Mouse (Mus musculus) embryonic facial prominence, embryonic 14.5 days (tissue): ENCODE data around the gene Apbb2. TPM values are rescaled to one million over a fixed set of nuclear protein-coding genes. Genes with fewer than 3 reads are reported as not detected.

Experiments used
- ATAC-seq: fragments of 200-750 bp; cut with Nextera tagmentation; 2 replicates; pipeline ENCODE4 v1.8.0; 2017; ENCODE audit warnings: low read depth, moderate number of reproducible peaks, moderate TSS enrichment
- DNase-seq: peaks from one replicate; pipeline ENCODE4 v3.0.0-alpha.2; 2015; ENCODE audit warnings: low spot score
- H3K27ac ChIP-seq: fragments of 300-500 bp; sonication (generic); replicated peaks from 2 replicates; pipeline ENCODE4 v1.5.1; 2014; ENCODE audit warnings: low read depth, mild to moderate bottlenecking, low read length, moderate library complexity
- H3K27me3 ChIP-seq: fragments of 300-500 bp; sonication (generic); replicated peaks from 2 replicates; pipeline ENCODE4 v1.6.1; 2014; ENCODE audit warnings: low read length; ENCODE audit not compliant: control insufficient read depth, insufficient read depth
- H3K36me3 ChIP-seq: fragments of 300-500 bp; sonication (generic); 2 replicates; pipeline ENCODE4 v1.6.1; 2014; ENCODE audit warnings: low read length, mixed read lengths; ENCODE audit not compliant: control insufficient read depth, insufficient read depth
- H3K4me1 ChIP-seq: fragments of 300-500 bp; sonication (generic); 2 replicates; pipeline ENCODE4 v1.6.1; 2014; ENCODE audit warnings: antibody characterized with exemption, low read length; ENCODE audit not compliant: control insufficient read depth, insufficient read depth
- H3K4me2 ChIP-seq: fragments of 300-500 bp; sonication (generic); 2 replicates; pipeline ENCODE4 v1.6.1; 2014; ENCODE audit warnings: low read depth, mild to moderate bottlenecking, low read length, moderate library complexity, mixed read lengths
- H3K4me3 ChIP-seq: fragments of 300-500 bp; sonication (generic); 2 replicates; pipeline ENCODE4 v1.5.1; 2014; ENCODE audit warnings: low read depth, mild to moderate bottlenecking, low read length
- H3K9ac ChIP-seq: fragments of 300-500 bp; sonication (generic); 2 replicates; pipeline ENCODE4 v1.6.1; 2014; ENCODE audit warnings: low read depth, mild to moderate bottlenecking, low read length, moderate library complexity, mixed read lengths
- H3K9me3 ChIP-seq: fragments of 300-500 bp; sonication (generic); 2 replicates; pipeline ENCODE4 v1.6.1; 2016; ENCODE audit warnings: low read length; ENCODE audit not compliant: control insufficient read depth
- WGBS: fragments of 180-500 bp; shearing (Covaris S2); extraction: QIAGEN DNeasy Blood & Tissue Kit; methylation state at CpG from one replicate; pipeline ENCODE4 v1.1.7; 2014; 5-methylcytosine and 5-hydroxymethylcytosine counted together
- polyA plus RNA-seq: library from polyadenylated mRNA; unstranded; fragments of >200 nt; fragmentation: Nextera tagmentation; extraction: Ambion mirVana; gene quantifications from 2 replicates; pipeline ENCODE4 v1.2.1, GENCODE M21; 2014

Apbb2 gene
- polyA plus RNA-seq, 1 experiment from 2014 or later = 39.8 TPM

DNA sequence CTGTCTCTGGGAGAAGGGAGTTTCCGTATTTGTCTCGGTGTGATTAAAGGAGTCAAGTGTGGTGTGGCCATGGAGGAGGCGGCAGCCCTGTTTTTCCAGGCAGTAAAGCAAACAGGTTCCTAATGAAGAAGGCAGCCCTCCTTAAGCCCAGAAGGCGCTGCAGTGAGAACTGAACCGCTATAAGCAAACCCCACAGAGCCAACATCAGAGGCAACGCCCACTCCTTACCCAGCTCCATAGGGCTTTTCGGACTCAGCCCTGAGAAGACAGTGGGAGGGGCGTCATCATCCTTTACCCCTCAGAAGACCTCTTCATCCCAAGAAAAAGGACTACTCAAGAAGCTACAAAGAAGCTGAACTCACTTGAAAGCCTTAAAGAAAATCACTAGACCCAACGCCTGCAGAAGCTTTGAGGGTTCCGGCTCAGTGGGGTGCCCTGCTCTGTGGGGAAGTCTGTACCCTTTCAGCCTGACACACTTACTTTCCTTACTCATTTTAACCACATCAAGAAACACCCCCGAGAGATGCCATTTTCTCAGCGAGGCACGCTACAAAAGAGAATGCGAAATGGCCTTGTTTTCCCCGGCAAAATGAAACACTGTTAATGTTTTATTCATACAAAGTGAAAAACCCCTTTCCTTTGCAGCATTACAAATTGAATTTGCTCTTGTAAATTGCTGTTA is 258.7 kb downstream of the Apbb2 start:
- Histone ChIP-seq H3K27me3 (no peaks in the 10 kb centered on the region), H3K36me3 (peaks cover 27% of the 10 kb centered on the region), H3K4me1 (peaks cover 16% of the 10 kb centered on the region), H3K27ac (peak overlapping the region; percentile 28; the same call in 1 of the 2 replicates), H3K9me3 (no peaks in the 10 kb centered on the region), H3K4me2 (no peak overlapping the region), H3K4me3 (no peak overlapping the region), H3K9ac (no peak overlapping the region)
- DNase-seq = no peak
- no peak for ATAC-seq
- WGBS = 59% methylated on average over 15 of the region's 15 CpGs

DNA sequence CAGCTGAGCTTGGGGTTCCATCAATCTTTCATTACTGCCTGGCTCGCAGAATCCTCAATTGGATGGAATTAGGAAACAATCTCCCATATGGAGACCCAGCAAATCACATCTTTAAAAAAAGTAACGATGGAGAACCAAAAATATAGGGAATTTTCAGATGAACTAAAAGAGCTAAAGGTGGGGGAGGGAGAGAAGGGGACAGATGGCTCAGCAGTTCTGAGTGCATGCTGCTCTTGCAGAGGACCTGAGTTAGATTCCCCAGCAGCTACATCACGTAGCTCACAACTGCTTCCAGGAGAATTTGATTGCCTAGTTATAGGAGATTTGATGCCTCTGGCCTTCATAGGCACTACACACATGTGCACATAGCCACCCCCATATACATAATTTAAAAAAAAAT is 263.4 kb downstream of the Apbb2 start:
- H3K27me3 ChIP-seq = no peaks in the 10 kb centered on the region
- peaks cover 4% of the 10 kb centered on the region; the same call in 1 of the 2 replicates for H3K4me1 ChIP-seq
- ATAC-seq (no peak), DNase-seq (no peak)
- no peaks in the 10 kb centered on the region for H3K36me3 ChIP-seq
- H3K4me3 ChIP-seq = no peak overlapping the region
- H3K9me3 ChIP-seq = no peaks in the 10 kb centered on the region
- no peak overlapping the region for H3K4me2 ChIP-seq
- H3K9ac ChIP-seq = no peak overlapping the region
- 79% methylated on average over 3 of the region's 3 CpGs for WGBS
- no peak overlapping the region for H3K27ac ChIP-seq

DNA sequence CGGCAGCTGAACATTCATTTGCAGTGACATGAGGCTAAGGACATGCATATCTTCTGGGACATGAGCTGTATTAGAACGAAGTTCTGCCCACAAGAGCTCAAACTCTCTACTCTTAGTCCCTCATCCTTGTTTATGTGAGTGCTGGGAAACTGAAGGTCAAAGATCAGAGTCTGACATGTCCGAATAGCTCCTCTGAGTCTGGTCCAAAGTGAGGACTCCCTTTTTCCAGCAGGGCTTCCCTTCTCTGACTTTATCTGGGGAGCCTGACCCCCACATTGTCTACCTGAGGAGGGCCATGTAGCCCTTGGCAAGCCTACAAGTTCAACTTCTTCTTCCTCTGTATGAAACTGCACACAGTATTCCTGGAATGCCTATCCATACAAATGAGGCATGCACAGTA is 264.7 kb downstream of the Apbb2 start:
- Histone ChIP-seq H3K4me2 (no peak overlapping the region), H3K4me3 (no peak overlapping the region), H3K9ac (no peak overlapping the region), H3K27me3 (no peaks in the 10 kb centered on the region), H3K36me3 (0 out of 2 replicates have a peak, but pooled peaks cover 5% of the 10 kb centered on the region), H3K27ac (no peak overlapping the region), H3K4me1 (no peaks in the 10 kb centered on the region), H3K9me3 (no peaks in the 10 kb centered on the region)
- 75% methylated on average over 3 of the region's 3 CpGs for WGBS
- no peak for DNase-seq
- ATAC-seq = no peak

DNA sequence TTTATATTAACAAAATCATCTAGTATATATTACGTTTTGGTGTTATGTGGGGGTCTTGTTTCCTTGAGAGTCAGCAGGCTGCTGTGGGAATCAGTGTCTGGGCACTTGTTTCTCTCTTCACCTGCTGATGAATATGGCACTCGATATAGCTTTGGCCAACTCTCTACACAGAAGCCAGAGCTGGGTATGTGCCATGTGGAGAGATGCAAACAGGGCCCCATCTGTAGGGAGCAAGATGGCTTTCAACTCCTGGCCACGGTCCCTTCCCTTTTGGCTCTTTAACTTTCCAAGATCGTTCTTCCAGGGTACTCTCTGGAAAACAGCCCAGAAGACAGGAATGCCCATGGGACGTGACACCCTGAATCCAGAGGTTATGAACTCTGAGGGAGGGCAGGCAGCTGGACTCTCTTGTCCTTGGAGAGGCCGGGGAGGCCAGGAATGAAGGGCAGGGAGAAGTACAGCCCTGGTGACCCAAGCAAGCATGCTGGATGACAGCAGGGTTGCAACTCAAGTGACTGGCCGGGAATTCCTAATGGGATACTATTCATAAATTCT is 266.7 kb downstream of the Apbb2 start:
- no peak overlapping the region for H3K4me3 ChIP-seq
- H3K4me2 ChIP-seq = no peak overlapping the region
- no peak overlapping the region for H3K27ac ChIP-seq
- H3K9ac ChIP-seq = no peak overlapping the region
- H3K36me3 ChIP-seq = 0 out of 2 replicates have a peak, but pooled peaks cover 5% of the 10 kb centered on the region
- no peaks in the 10 kb centered on the region for H3K4me1 ChIP-seq
- WGBS = 81% methylated on average over 7 of the region's 7 CpGs
- H3K27me3 ChIP-seq = no peaks in the 10 kb centered on the region
- H3K9me3 ChIP-seq = no peaks in the 10 kb centered on the region
- ATAC-seq = no peak
- no peak for DNase-seq

DNA sequence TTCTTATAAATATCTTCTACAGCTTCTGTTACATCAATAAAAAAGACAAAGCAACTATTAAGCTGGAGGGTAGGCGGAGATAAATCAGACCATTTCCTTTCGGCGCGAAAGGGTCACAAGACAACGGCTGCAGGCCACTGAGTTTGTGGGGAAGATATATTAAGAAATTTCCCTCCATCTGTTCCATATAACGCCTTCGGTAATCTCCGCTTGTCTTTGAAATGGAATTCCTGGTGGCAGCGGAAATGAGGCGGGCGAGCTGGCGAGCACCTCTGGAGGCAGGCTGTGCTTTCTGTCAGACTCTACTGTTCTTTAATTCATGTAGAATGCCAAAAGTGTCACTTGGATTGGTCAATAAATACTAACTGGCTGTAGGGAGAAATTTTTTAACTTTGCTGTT is 267.5 kb downstream of the Apbb2 start:
- no peak overlapping the region for H3K9ac ChIP-seq
- no peak overlapping the region for H3K4me3 ChIP-seq
- H3K9me3 ChIP-seq = no peaks in the 10 kb centered on the region
- no peak for ATAC-seq
- no peaks in the 10 kb centered on the region for H3K27me3 ChIP-seq
- H3K4me2 ChIP-seq = no peak overlapping the region
- 75% methylated on average over 12 of the region's 12 CpGs for WGBS
- H3K36me3 ChIP-seq = 0 out of 2 replicates have a peak, but pooled peaks cover 5% of the 10 kb centered on the region
- DNase-seq = no peak
- H3K4me1 ChIP-seq = no peaks in the 10 kb centered on the region
- H3K27ac ChIP-seq = no peak overlapping the region

DNA sequence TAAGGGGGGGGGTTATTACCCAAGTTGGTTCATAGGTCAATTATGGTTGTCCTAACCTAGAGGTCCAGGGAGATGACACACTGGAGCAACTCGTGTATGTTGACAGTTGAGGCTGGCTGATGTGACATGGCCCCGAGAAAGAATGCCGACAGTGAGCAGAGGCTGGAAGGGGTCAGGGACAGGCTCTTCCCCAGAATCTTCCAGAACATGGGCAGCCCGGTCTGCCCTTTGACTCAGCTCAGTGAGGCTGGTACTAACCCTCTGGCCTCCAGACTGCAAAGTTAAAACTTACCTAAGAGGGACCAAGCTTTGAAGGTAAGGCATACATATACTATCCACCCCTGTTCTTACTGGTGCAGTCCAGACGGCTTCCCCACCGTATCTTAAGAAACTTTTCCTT is 268.0 kb downstream of the Apbb2 start:
- 76% methylated on average over 6 of the region's 6 CpGs for WGBS
- Histone ChIP-seq H3K9ac (no peak overlapping the region), H3K36me3 (0 out of 2 replicates have a peak, but pooled peaks cover 5% of the 10 kb centered on the region), H3K4me3 (no peak overlapping the region), H3K4me1 (no peaks in the 10 kb centered on the region), H3K4me2 (no peak overlapping the region), H3K27ac (no peak overlapping the region), H3K9me3 (no peaks in the 10 kb centered on the region), H3K27me3 (no peaks in the 10 kb centered on the region)
- DNase-seq (no peak), ATAC-seq (no peak)

DNA sequence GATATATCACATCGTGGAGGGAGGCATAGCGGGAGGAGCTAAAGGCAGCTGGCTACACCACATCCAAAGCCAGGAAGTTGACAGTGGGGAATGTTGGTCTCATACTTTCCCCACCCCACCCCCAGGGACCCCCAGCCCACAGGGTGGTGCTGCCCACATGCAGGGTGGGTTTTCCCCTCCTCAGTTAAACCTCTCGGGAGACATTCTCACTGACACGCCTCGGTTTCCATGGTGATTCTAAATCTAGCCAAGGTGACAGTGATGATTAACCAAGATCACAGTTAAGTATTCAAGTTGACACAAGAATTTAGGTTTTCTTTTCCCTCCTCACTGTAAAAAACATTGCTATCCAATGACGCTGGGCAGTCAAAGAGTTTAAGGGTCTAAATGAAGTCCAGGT is 270.2 kb downstream of the Apbb2 start:
- no peak for DNase-seq
- no peak overlapping the region for H3K4me3 ChIP-seq
- 81% methylated on average over 6 of the region's 6 CpGs for WGBS
- 0 out of 2 replicates have a peak, but pooled peaks cover 5% of the 10 kb centered on the region for H3K36me3 ChIP-seq
- no peak overlapping the region for H3K9ac ChIP-seq
- no peaks in the 10 kb centered on the region for H3K4me1 ChIP-seq
- H3K27me3 ChIP-seq = no peaks in the 10 kb centered on the region
- no peak overlapping the region for H3K4me2 ChIP-seq
- no peak overlapping the region for H3K27ac ChIP-seq
- H3K9me3 ChIP-seq = no peaks in the 10 kb centered on the region
- no peak for ATAC-seq

DNA sequence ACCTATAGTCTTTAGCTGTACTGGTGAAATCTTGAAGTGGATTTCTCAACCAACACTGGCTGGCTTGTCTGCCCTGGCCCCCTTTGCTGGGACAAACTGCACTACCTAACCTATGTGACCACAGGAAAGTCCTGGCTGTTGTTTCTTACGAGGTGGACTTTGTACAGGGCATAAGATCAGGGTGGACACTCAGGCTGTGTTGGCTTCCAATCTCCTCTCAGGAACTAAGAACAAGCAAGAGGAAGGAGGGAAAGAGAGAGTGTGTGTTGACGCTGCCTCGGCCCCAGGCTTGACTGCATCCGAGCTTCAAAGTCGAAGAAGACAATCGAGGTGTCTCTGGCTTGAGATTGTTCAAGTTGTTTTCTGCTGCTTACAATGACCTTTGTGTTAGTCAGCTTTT is 271.8 kb downstream of the Apbb2 start:
- Histone ChIP-seq H3K4me2 (no peak overlapping the region), H3K36me3 (0 out of 2 replicates have a peak, but pooled peaks cover 5% of the 10 kb centered on the region)
- whole genome bisulfite sequencing = 90% methylated on average over 6 of the region's 6 CpGs

DNA sequence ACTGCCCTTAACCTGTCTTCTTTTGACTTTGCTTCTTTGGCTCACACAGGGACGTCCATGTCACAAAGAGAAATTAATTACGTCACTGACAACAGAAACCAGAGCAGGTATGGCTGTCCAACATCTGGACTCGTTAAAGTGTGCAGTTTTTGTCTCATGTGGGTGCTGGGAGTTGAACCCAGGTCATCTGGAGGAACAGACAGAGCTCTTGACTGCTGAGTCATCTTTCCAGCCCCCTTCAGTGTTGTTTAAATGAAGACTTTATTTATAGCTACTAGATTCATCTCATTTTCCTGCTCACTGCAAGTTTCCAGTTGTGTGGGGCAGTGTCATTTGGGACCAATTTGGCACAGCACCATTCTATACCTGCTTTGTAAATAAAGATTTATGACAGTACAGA is 273.4 kb downstream of the Apbb2 start:
- Histone ChIP-seq H3K4me2 (no peak overlapping the region), H3K9ac (no peak overlapping the region), H3K9me3 (no peaks in the 10 kb centered on the region), H3K4me3 (no peak overlapping the region), H3K27ac (no peak overlapping the region), H3K36me3 (0 out of 2 replicates have a peak, but pooled peaks cover 5% of the 10 kb centered on the region), H3K4me1 (no peaks in the 10 kb centered on the region), H3K27me3 (no peaks in the 10 kb centered on the region)
- 40% methylated on average over 3 of the region's 3 CpGs for WGBS
- no peak for ATAC-seq
- DNase-seq = no peak

More for the DNA sequence above, 271.8 kb downstream of the Apbb2 start:
- H3K9ac ChIP-seq = no peak overlapping the region
- DNase-seq = no peak
- ATAC-seq = no peak
- H3K4me1 ChIP-seq = no peaks in the 10 kb centered on the region
- no peak overlapping the region for H3K4me3 ChIP-seq
- no peaks in the 10 kb centered on the region for H3K27me3 ChIP-seq
- no peaks in the 10 kb centered on the region for H3K9me3 ChIP-seq
- no peak overlapping the region for H3K27ac ChIP-seq
